9 mouse cellular contexts compared by ENCODE assay signal in the genomic region with DNA sequence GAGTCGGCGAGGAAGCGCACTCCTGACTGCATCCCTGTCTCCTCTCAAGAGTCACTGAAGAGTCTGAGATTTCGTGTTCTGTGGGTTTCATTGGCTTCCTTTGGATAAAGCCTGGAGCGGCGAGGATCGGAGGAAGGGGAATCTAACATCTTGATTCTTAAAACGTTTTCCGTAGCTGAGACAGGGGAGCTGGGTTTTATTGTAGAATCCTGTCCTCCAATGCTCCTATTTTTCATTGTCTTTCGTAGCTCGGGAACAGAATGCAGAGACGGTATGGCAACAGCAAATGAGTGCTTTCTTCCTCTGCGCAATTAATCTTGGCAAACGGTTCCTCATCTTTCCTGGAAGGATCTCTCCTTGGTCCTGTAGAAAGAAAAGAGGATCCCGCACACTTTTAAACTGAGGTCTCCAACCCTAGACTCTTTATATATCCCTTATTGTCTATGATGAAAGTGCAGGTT. TPM values are rescaled to one million over a fixed set of nuclear protein-coding genes. Genes with fewer than 3 reads are reported as not detected.
DNase-seq lines count a peak whose midpoint lies in the region; ATAC-seq and TF ChIP-seq lines count a peak whose summit lies in the region.
"Had no signal": no experiment of that assay in that cellular context is flagged by ENCODE, and none has a peak within 500 bp of the region (broad histone marks: within the 10 kb centered on the region; RNA-seq: fewer than 3 reads in every experiment).

No protein-coding gene starts in this region.

- TF ChIP-seq POLR2A in ES-Bruce4 (IDR thresholded peaks at IDR 0.05; ENCODE audit: insufficient read depth, low read length), result no peak

- peaks cover 2% of the 10 kb centered on the region; the same call in 1 of the 2 replicates for H3K4me1 ChIP-seq in heart, embryonic 11.5 days (ENCODE audit: control insufficient read depth, insufficient read depth, low read length)
- H3K4me1 ChIP-seq in ES-Bruce4 (ENCODE audit: control insufficient read depth, insufficient read depth, low read length), result peaks cover 2% of the 10 kb centered on the region
- peaks cover 7% of the 10 kb centered on the region for H3K4me1 ChIP-seq in embryonic facial prominence, embryonic 14.5 days (ENCODE audit: control insufficient read depth, insufficient read depth, low read length)
- peaks cover 19% of the 10 kb centered on the region for H3K4me1 ChIP-seq in limb, embryonic 13.5 days

- H3K4me2 ChIP-seq in heart, embryonic 11.5 days, result peak overlapping the region; percentile 65
- peak overlapping the region; percentile 56 for H3K4me2 ChIP-seq in embryonic facial prominence, embryonic 14.5 days (ENCODE audit: low read depth, low read length)
- peak overlapping the region; percentile 67 for H3K4me2 ChIP-seq in limb, embryonic 13.5 days (replicated peaks)

- ATAC-seq in heart, embryonic 11.5 days (replicated peaks; ENCODE audit: insufficient number of reproducible peaks, low FRiP score, low TSS enrichment), result no peak
- ATAC-seq in embryonic facial prominence, embryonic 14.5 days (ENCODE audit: low read depth), result 0 out of 2 replicates have a peak, but pooled peaks have one; percentile 31
- ATAC-seq in limb, embryonic 13.5 days (ENCODE audit: low FRiP score, low read depth), result no peak
- ATAC-seq: Patski had no signal

- H3K9ac ChIP-seq in heart, embryonic 11.5 days (ENCODE audit: low read depth, low read length), result peak overlapping the region; percentile 31; the same call in 1 of the 2 replicates
- peak overlapping the region; percentile 63 for H3K9ac ChIP-seq in ES-Bruce4 (ENCODE audit: low read depth, poor library complexity, severe bottlenecking)
- peak overlapping the region; percentile 47 for H3K9ac ChIP-seq in embryonic facial prominence, embryonic 14.5 days (ENCODE audit: low read depth, low read length)
- H3K9ac ChIP-seq in limb, embryonic 13.5 days, result peak overlapping the region; percentile 55

- no peak for DNase-seq in heart, postnatal 10 days
- peak; percentile 34 for DNase-seq in embryonic facial prominence, embryonic 14.5 days (ENCODE audit: low spot score)
- DNase-seq in right cerebral cortex, postnatal 25 days, result peak; percentile 48
- DNase-seq in gastrocnemius, adult 8-10 months (ENCODE audit: low spot score in 2 of 2), result no peak
- no peak for DNase-seq in spleen, postnatal 14 days (ENCODE audit: low spot score in 2 of 2)

- peaks cover 3% of the 10 kb centered on the region; the same call in 1 of the 2 replicates for H3K27me3 ChIP-seq in heart, embryonic 11.5 days (ENCODE audit: control insufficient read depth, insufficient read depth, low read length)
- no peaks in the 10 kb centered on the region for H3K27me3 ChIP-seq in ES-Bruce4 (ENCODE audit: control insufficient read depth, insufficient read depth, low read length, poor library complexity, severe bottlenecking)
- peaks cover 7% of the 10 kb centered on the region; the same call in 1 of the 2 replicates for H3K27me3 ChIP-seq in embryonic facial prominence, embryonic 14.5 days (replicated peaks; ENCODE audit: control insufficient read depth, insufficient read depth, low read length)
- peaks cover 42% of the 10 kb centered on the region for H3K27me3 ChIP-seq in limb, embryonic 13.5 days

- intact Hi-C loops in heart, postnatal 10 days (cut with DNase I), result no loop called here

- H3K9me3 ChIP-seq in heart, embryonic 11.5 days (replicated peaks; ENCODE audit: control insufficient read depth, low read length), result no peaks in the 10 kb centered on the region
- no peaks in the 10 kb centered on the region for H3K9me3 ChIP-seq in ES-Bruce4 (replicated peaks; ENCODE audit: control insufficient read depth, insufficient read depth, low read length, poor library complexity, severe bottlenecking)
- no peaks in the 10 kb centered on the region for H3K9me3 ChIP-seq in embryonic facial prominence, embryonic 14.5 days (ENCODE audit: control insufficient read depth, low read length)
- H3K9me3 ChIP-seq in limb, embryonic 13.5 days, result no peaks in the 10 kb centered on the region

- H3K4me3 ChIP-seq in heart, embryonic 11.5 days (ENCODE audit: low read depth, low read length), result peak overlapping the region; percentile 58
- peak overlapping the region; percentile 84 for H3K4me3 ChIP-seq in ES-Bruce4 (ENCODE audit: low read depth, low read length)
- H3K4me3 ChIP-seq in embryonic facial prominence, embryonic 14.5 days (ENCODE audit: low read depth, low read length), result peak overlapping the region; percentile 42
- H3K4me3 ChIP-seq in limb, embryonic 13.5 days, result peak overlapping the region; percentile 48

- TF ChIP-seq EP300 in ES-Bruce4 (IDR thresholded peaks at IDR 0.05; ENCODE audit: insufficient read depth, low read depth, low read length), result no peak

- no peaks in the 10 kb centered on the region for H3K36me3 ChIP-seq in heart, embryonic 11.5 days (ENCODE audit: control insufficient read depth, insufficient read depth, low read length)
- no peaks in the 10 kb centered on the region for H3K36me3 ChIP-seq in ES-Bruce4 (ENCODE audit: control insufficient read depth, insufficient read depth, low read length, poor library complexity, severe bottlenecking)
- no peaks in the 10 kb centered on the region for H3K36me3 ChIP-seq in embryonic facial prominence, embryonic 14.5 days (ENCODE audit: control insufficient read depth, insufficient read depth, low read length)
- H3K36me3 ChIP-seq in limb, embryonic 13.5 days, result no peaks in the 10 kb centered on the region

- H3K27ac ChIP-seq in heart, embryonic 11.5 days (ENCODE audit: low read depth, low read length), result no peak overlapping the region
- H3K27ac ChIP-seq in ES-Bruce4 (ENCODE audit: insufficient read depth, low read length), result no peak overlapping the region
- no peak overlapping the region for H3K27ac ChIP-seq in embryonic facial prominence, embryonic 14.5 days (replicated peaks; ENCODE audit: low read depth, low read length)
- no peak overlapping the region for H3K27ac ChIP-seq in limb, embryonic 13.5 days

- 2% methylated on average over 15 of the region's 15 CpGs for WGBS in heart, embryonic 11.5 days (ENCODE audit: insufficient replicate concordance)
- WGBS in embryonic facial prominence, embryonic 14.5 days, result 0% methylated on average over 15 of the region's 15 CpGs
- 2% methylated on average over 15 of the region's 15 CpGs for WGBS in limb, embryonic 13.5 days

- no peak for TF ChIP-seq CTCF in ES-Bruce4 (IDR thresholded peaks at IDR 0.05; ENCODE audit: low read depth, low read length)

RNA-seq across cellular contexts. Expression of a gene that starts 33.3 kb away (rescaled TPM):
- not detected in 2 replicates for polyA plus RNA-seq in heart, embryonic 11.5 days (2014; fragmentation: Nextera tagmentation; extraction: Ambion mirVana)
- not detected for total RNA-seq in heart, postnatal 10 days (2021)
- polyA plus RNA-seq in ES-Bruce4 (2011; ENCODE audit: insufficient read depth, insufficient read length, low read depth, missing spikeins), result not detected in 2 replicates
- polyA plus RNA-seq in embryonic facial prominence, embryonic 14.5 days (2014; fragmentation: Nextera tagmentation; extraction: Ambion mirVana), result not detected in 2 replicates
- not detected in 2 replicates for polyA plus RNA-seq in limb, embryonic 13.5 days (2015; fragmentation: Nextera tagmentation; extraction: Ambion mirVana)
- total RNA-seq in gastrocnemius, adult 8-10 months (2022), result not detected
- polyA plus RNA-seq: Patski had no signal

RNA-seq across cellular contexts. Expression of a gene that starts 52.7 kb away (rescaled TPM):
- not detected in 2 replicates for polyA plus RNA-seq in heart, embryonic 11.5 days (2014; fragmentation: Nextera tagmentation; extraction: Ambion mirVana)
- not detected for total RNA-seq in heart, postnatal 10 days (2021)
- 1.2 and 2.2 TPM in 2 replicates for polyA plus RNA-seq in ES-Bruce4 (2011; ENCODE audit: insufficient read depth, insufficient read length, low read depth, missing spikeins)
- not detected in 2 replicates for polyA plus RNA-seq in embryonic facial prominence, embryonic 14.5 days (2014; fragmentation: Nextera tagmentation; extraction: Ambion mirVana)
- 0.28 and 0.52 TPM in 2 replicates for polyA plus RNA-seq in limb, embryonic 13.5 days (2015; fragmentation: Nextera tagmentation; extraction: Ambion mirVana)
- not detected for total RNA-seq in gastrocnemius, adult 8-10 months (2022)
- polyA plus RNA-seq: Patski had no signal

Comparison
In these comparisons a context has a peak if more than half of its experiments do, and no peak if none do; other contexts are left out.
1. DNase-seq: peak in embryonic facial prominence, embryonic 14.5 days (single experiment) and right cerebral cortex, postnatal 25 days (single experiment); none in heart, postnatal 10 days (0 of 2), gastrocnemius, adult 8-10 months (0 of 2) and spleen, postnatal 14 days (0 of 2).
2. Peak in every context shown above with its lines, with median percentiles within 50 percentile points of each other: H3K4me2 ChIP-seq, H3K4me3 ChIP-seq and H3K9ac ChIP-seq.